Mouse (Mus musculus) E14TG2a.4 (cell line): ENCODE results near the gene Nmur2.

Source experiments
- H3K27me3 ChIP-seq: 2 replicates; pipeline ENCODE4 v1.6.1; 2014; ENCODE audit warnings: low read length, control low read depth; ENCODE audit not compliant: insufficient read depth
- H3K36me3 ChIP-seq: 2 replicates; pipeline ENCODE4 v1.6.1; 2014; ENCODE audit warnings: low read length, control low read depth; ENCODE audit not compliant: insufficient read depth
- H3K4me1 ChIP-seq: replicated peaks from 2 replicates; pipeline ENCODE4 v1.6.1; 2014; ENCODE audit warnings: low read depth, low read length, control low read depth
- H3K4me3 ChIP-seq: replicated peaks from 2 replicates; pipeline ENCODE4 v1.5.1; 2014; ENCODE audit warnings: mild to moderate bottlenecking, low read length
- H3K9me3 ChIP-seq: 2 replicates; pipeline ENCODE4 v1.6.1; 2014; ENCODE audit warnings: low read length, control low read depth
- CTCF ChIP-seq: conservative IDR thresholded peaks from 2 replicates; pipeline ENCODE4 v1.5.1; 2014; ENCODE audit warnings: low read length
- NANOG ChIP-seq: IDR thresholded peaks from 2 replicates; pipeline ENCODE4 v1.6.1; 2014; ENCODE audit warnings: borderline replicate concordance, low read length, mixed read lengths
- POU5F1 ChIP-seq: IDR thresholded peaks from 2 replicates; pipeline ENCODE4 v1.6.1; 2014; ENCODE audit warnings: low read length, borderline replicate concordance

Gene Nmur2

GRCm38 (mm10) chr11:56040917-56041316 is at the start of gene Nmur2:
Gene Nmur2, minus strand, starts transcription at chr11:56041010.
- H3K36me3 ChIP-seq: no peaks in the 10 kb centered on the region
- no peaks in the 10 kb centered on the region for H3K4me1 ChIP-seq
- H3K27me3 ChIP-seq: no peaks in the 10 kb centered on the region; the same call in 1 of the 2 replicates
- no peaks in the 10 kb centered on the region for H3K9me3 ChIP-seq
- H3K4me3 ChIP-seq: no peak within 1 kb of the TSS
- TF ChIP-seq POU5F1: no peak
- TF ChIP-seq NANOG: no peak
- TF ChIP-seq CTCF: no peak

GRCm38 (mm10) chr11:56089127-56089689 is 48.4 kb upstream of the Nmur2 start:
- Histone ChIP-seq H3K36me3 (no peaks in the 10 kb centered on the region), H3K9me3 (no peaks in the 10 kb centered on the region), H3K4me1 (no peaks in the 10 kb centered on the region), H3K27me3 (no peaks in the 10 kb centered on the region), H3K4me3 (no peak overlapping the region)
- TF ChIP-seq CTCF: no peak
- TF ChIP-seq POU5F1: no peak
- TF ChIP-seq NANOG: no peak

GRCm38 (mm10) chr11:56072131-56072530 is 31.3 kb upstream of the Nmur2 start:
- TF ChIP-seq POU5F1 (no peak), NANOG (no peak), CTCF (no peak)
- peaks cover 11% of the 10 kb centered on the region for H3K9me3 ChIP-seq
- H3K4me3 ChIP-seq: no peak overlapping the region

GRCm38 (mm10) chr11:56069658-56070057 is 28.8 kb upstream of the Nmur2 start:
- Histone ChIP-seq H3K4me3 (no peak overlapping the region), H3K4me1 (no peaks in the 10 kb centered on the region), H3K36me3 (no peaks in the 10 kb centered on the region), H3K27me3 (no peaks in the 10 kb centered on the region), H3K9me3 (peaks cover 11% of the 10 kb centered on the region)
- TF ChIP-seq NANOG (no peak), CTCF (no peak)

More at GRCm38 (mm10) chr11:56072131-56072530, 31.3 kb upstream of the Nmur2 start:
- H3K4me1 ChIP-seq: no peaks in the 10 kb centered on the region
- no peaks in the 10 kb centered on the region for H3K36me3 ChIP-seq
- H3K27me3 ChIP-seq: no peaks in the 10 kb centered on the region

GRCm38 (mm10) chr11:56065147-56065546 is 24.3 kb upstream of the Nmur2 start:
- Histone ChIP-seq H3K9me3 (no peaks in the 10 kb centered on the region), H3K4me3 (no peak overlapping the region), H3K27me3 (no peaks in the 10 kb centered on the region), H3K4me1 (no peaks in the 10 kb centered on the region; the same call in 1 of the 2 replicates), H3K36me3 (no peaks in the 10 kb centered on the region)
- TF ChIP-seq CTCF: no peak
- no peak for TF ChIP-seq NANOG
- TF ChIP-seq POU5F1: no peak

GRCm38 (mm10) chr11:56064575-56064974 is 23.8 kb upstream of the Nmur2 start:
- Histone ChIP-seq H3K4me3 (no peak overlapping the region), H3K27me3 (no peaks in the 10 kb centered on the region), H3K4me1 (no peaks in the 10 kb centered on the region; the same call in 1 of the 2 replicates), H3K9me3 (no peaks in the 10 kb centered on the region), H3K36me3 (no peaks in the 10 kb centered on the region)
- TF ChIP-seq CTCF: no peak

GRCm38 (mm10) chr11:56059236-56059635 is 18.4 kb upstream of the Nmur2 start:
- TF ChIP-seq NANOG: no peak
- no peak for TF ChIP-seq POU5F1
- TF ChIP-seq CTCF: no peak
- Histone ChIP-seq H3K27me3 (no peaks in the 10 kb centered on the region), H3K9me3 (no peaks in the 10 kb centered on the region), H3K4me1 (no peaks in the 10 kb centered on the region; the same call in 1 of the 2 replicates), H3K4me3 (no peak overlapping the region), H3K36me3 (no peaks in the 10 kb centered on the region)

GRCm38 (mm10) chr11:56054439-56054838 is 13.6 kb upstream of the Nmur2 start:
- H3K4me1 ChIP-seq: no peaks in the 10 kb centered on the region
- no peaks in the 10 kb centered on the region for H3K36me3 ChIP-seq
- TF ChIP-seq CTCF (no peak), POU5F1 (no peak), NANOG (no peak)
- H3K4me3 ChIP-seq: no peak overlapping the region
- no peaks in the 10 kb centered on the region for H3K27me3 ChIP-seq
- peaks cover 15% of the 10 kb centered on the region for H3K9me3 ChIP-seq

- no peaks in the 10 kb centered on the region for H3K27me3 ChIP-seq
- TF ChIP-seq NANOG (no peak), CTCF (no peak), POU5F1 (no peak)
- no peak overlapping the region for H3K4me3 ChIP-seq
- no peaks in the 10 kb centered on the region for H3K36me3 ChIP-seq
- H3K4me1 ChIP-seq: no peaks in the 10 kb centered on the region
- H3K9me3 ChIP-seq: no peaks in the 10 kb centered on the region
Measured at GRCm38 (mm10) chr11:56026854-56027253, 14.0 kb downstream of the Nmur2 start.
